Mouse (Mus musculus) heart, embryonic 13.5 days (tissue): ENCODE results near the gene Phf14. TPM values are rescaled to one million over a fixed set of nuclear protein-coding genes. Genes with fewer than 3 reads are reported as not detected.
A peak's percentile ranks its signal among the peaks of the same experiment; 100 is the strongest.

Experiments used
- ATAC-seq: fragments of 200-750 bp; cut with Nextera tagmentation; 2 replicates; pipeline ENCODE4 v1.8.0; 2017; ENCODE audit warnings: moderate TSS enrichment; ENCODE audit not compliant: insufficient number of reproducible peaks, low FRiP score, low TSS enrichment; ENCODE audit errors: extremely low read depth
- H3K27ac ChIP-seq: fragments of 300-500 bp; sonication (generic); replicated peaks from 2 replicates; pipeline ENCODE4 v1.5.1; 2015; ENCODE audit warnings: moderate library complexity, mild to moderate bottlenecking, inconsistent platforms
- H3K27me3 ChIP-seq: fragments of 300-500 bp; sonication (generic); replicated peaks from 2 replicates; pipeline ENCODE4 v1.6.1; 2015; ENCODE audit warnings: mild to moderate bottlenecking, inconsistent platforms
- H3K36me3 ChIP-seq: fragments of 300-500 bp; sonication (generic); 2 replicates; pipeline ENCODE4 v1.6.1; 2015; ENCODE audit warnings: mild to moderate bottlenecking, inconsistent platforms
- H3K4me1 ChIP-seq: fragments of 300-500 bp; sonication (generic); 2 replicates; pipeline ENCODE4 v1.6.1; 2015; ENCODE audit warnings: inconsistent platforms
- H3K4me2 ChIP-seq: fragments of 300-500 bp; sonication (generic); 2 replicates; pipeline ENCODE4 v1.6.1; 2015; ENCODE audit warnings: inconsistent platforms, mild to moderate bottlenecking, moderate library complexity
- H3K4me3 ChIP-seq: fragments of 300-500 bp; sonication (generic); 2 replicates; pipeline ENCODE4 v1.5.1; 2015; ENCODE audit warnings: moderate library complexity, mild to moderate bottlenecking, inconsistent platforms
- H3K9ac ChIP-seq: fragments of 300-500 bp; sonication (generic); 2 replicates; pipeline ENCODE4 v1.6.1; 2015; ENCODE audit warnings: inconsistent platforms, mild to moderate bottlenecking, moderate library complexity
- H3K9me3 ChIP-seq: fragments of 300-500 bp; sonication (generic); 2 replicates; pipeline ENCODE4 v1.6.1; 2016; ENCODE audit warnings: inconsistent platforms
- WGBS: fragments of 180-500 bp; shearing (Covaris S2); methylation state at CpG from one replicate; pipeline ENCODE4 v1.1.7; 2015; ENCODE audit warnings: mixed read lengths; 5-methylcytosine and 5-hydroxymethylcytosine counted together
- polyA plus RNA-seq: library from polyadenylated mRNA; unstranded; fragments of >200 nt; fragmentation: Nextera tagmentation; extraction: Ambion mirVana; gene quantifications from 2 replicates; pipeline ENCODE4 v1.2.1, GENCODE M21; 2015

Phf14 gene
- polyA plus RNA-seq, 1 experiment from 2014 or later: 39.0 TPM

- no peak for ATAC-seq
- 60% methylated on average over 3 of the region's 3 CpGs for WGBS
- H3K4me2 ChIP-seq: no peak overlapping the region
- no peaks in the 10 kb centered on the region for H3K36me3 ChIP-seq
- no peak overlapping the region for H3K4me3 ChIP-seq
- H3K4me1 ChIP-seq: 0 out of 2 replicates have a peak, but pooled peaks cover 5% of the 10 kb centered on the region
- H3K27ac ChIP-seq: no peak overlapping the region
- no peaks in the 10 kb centered on the region for H3K9me3 ChIP-seq
- H3K27me3 ChIP-seq: no peaks in the 10 kb centered on the region
- H3K9ac ChIP-seq: no peak overlapping the region
Measured at GRCm38 (mm10) chr6:12089439-12089992, 181.9 kb downstream of the Phf14 start.

DNA sequence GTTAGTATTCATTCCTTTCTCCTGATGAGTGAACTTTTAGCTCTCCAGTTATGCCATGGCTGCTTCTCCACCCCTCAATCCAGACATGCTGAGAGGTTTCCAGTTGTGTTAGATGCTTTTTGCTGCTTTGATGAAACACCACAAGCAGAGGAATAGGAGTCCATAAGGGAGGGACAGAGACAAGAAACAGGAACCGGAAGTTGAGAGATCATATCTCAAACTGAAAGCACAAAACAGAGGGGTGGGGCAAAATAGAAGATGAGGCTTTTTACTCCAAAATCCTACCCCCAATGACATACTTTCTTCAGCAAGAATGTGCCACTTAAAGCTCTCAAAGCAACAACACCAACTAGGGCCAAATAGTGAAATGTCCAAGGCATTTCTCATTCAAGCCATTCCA is 188.1 kb downstream of the Phf14 start:
- Histone ChIP-seq H3K4me1 (0 out of 2 replicates have a peak, but pooled peaks cover 5% of the 10 kb centered on the region), H3K9me3 (no peaks in the 10 kb centered on the region), H3K27ac (no peak overlapping the region), H3K4me2 (no peak overlapping the region), H3K27me3 (no peaks in the 10 kb centered on the region), H3K9ac (no peak overlapping the region), H3K36me3 (no peaks in the 10 kb centered on the region), H3K4me3 (no peak overlapping the region)
- ATAC-seq: no peak
- WGBS: 58% methylated on average over 1 of the region's 1 CpGs

DNA sequence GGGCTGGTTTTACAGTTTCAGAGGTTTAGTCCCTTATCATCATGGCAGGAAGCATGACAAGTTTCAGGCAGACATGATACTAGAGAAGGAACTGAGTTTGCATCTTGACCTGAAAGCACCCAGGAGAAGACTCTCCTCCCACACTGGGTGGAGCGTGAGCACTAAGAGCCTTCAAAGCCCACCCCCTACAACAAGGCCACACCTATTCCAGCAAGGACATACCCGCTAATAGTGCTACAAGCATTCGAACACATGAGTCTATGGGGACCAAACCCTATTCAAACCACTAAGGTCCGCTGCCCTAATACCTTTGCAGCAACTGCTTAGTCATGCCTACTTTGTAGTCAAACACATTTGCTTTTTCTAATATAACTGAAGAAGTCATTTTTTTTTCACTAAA is 189.5 kb downstream of the Phf14 start:
- no peaks in the 10 kb centered on the region for H3K36me3 ChIP-seq
- H3K27ac ChIP-seq: no peak overlapping the region
- 0 out of 2 replicates have a peak, but pooled peaks cover 5% of the 10 kb centered on the region for H3K4me1 ChIP-seq
- no peaks in the 10 kb centered on the region for H3K9me3 ChIP-seq
- no peaks in the 10 kb centered on the region for H3K27me3 ChIP-seq
- no peak; the same call in 1 of the 2 replicates for ATAC-seq
- WGBS: 51% methylated on average over 4 of the region's 4 CpGs
- H3K4me3 ChIP-seq: 0 out of 2 replicates have a peak overlapping the region, but pooled peaks have one; percentile 9
- no peak overlapping the region for H3K9ac ChIP-seq
- H3K4me2 ChIP-seq: peak overlapping the region; percentile 49

- 24% methylated on average over 4 of the region's 4 CpGs for WGBS
Measured at GRCm38 (mm10) chr6:12105144-12105543, 197.5 kb downstream of the Phf14 start.

GRCm38 (mm10) chr6:12107326-12107725 is 199.7 kb downstream of the Phf14 start:
- H3K36me3 ChIP-seq: no peaks in the 10 kb centered on the region
- H3K4me3 ChIP-seq: no peak overlapping the region
- H3K4me2 ChIP-seq: peak overlapping the region; percentile 3
- WGBS: 49% methylated on average over 10 of the region's 10 CpGs
- H3K27me3 ChIP-seq: no peaks in the 10 kb centered on the region
- no peak overlapping the region for H3K27ac ChIP-seq
- no peak for ATAC-seq
- H3K9me3 ChIP-seq: no peaks in the 10 kb centered on the region
- H3K9ac ChIP-seq: no peak overlapping the region
- no peaks in the 10 kb centered on the region for H3K4me1 ChIP-seq

More at GRCm38 (mm10) chr6:12105144-12105543, 197.5 kb downstream of the Phf14 start:
- ATAC-seq: no peak
- Histone ChIP-seq H3K27ac (no peak overlapping the region), H3K4me3 (no peak overlapping the region), H3K27me3 (no peaks in the 10 kb centered on the region), H3K9me3 (no peaks in the 10 kb centered on the region), H3K36me3 (no peaks in the 10 kb centered on the region), H3K9ac (no peak overlapping the region), H3K4me1 (no peaks in the 10 kb centered on the region), H3K4me2 (no peak overlapping the region)

DNA sequence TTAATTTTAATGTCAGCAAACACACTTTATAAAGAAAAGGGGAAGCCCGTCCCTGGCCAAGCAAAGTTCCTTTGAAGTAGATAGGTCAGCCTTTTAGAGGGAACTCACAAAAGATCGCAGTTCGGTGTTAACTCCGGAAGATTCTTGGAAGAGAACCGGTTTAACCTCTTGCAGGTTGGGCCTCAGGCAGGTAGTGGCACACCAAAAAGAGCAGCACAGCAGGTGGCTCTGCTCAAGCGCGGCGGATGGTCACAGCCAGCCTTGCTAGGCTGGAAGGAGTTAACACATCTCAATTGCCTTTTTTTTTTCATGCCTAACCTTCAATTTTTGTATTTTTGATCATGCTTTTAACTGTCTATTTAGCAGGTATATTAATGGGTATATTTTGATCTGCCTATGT is 200.2 kb downstream of the Phf14 start:
- Histone ChIP-seq H3K36me3 (no peaks in the 10 kb centered on the region), H3K27ac (no peak overlapping the region), H3K4me1 (no peaks in the 10 kb centered on the region), H3K9ac (no peak overlapping the region), H3K4me2 (peak overlapping the region; percentile 3), H3K4me3 (no peak overlapping the region), H3K9me3 (no peaks in the 10 kb centered on the region), H3K27me3 (no peaks in the 10 kb centered on the region)
- ATAC-seq: no peak
- WGBS: 18% methylated on average over 8 of the region's 8 CpGs

- H3K36me3 ChIP-seq: no peaks in the 10 kb centered on the region
- no peak for ATAC-seq
Measured at GRCm38 (mm10) chr6:12116926-12117818, 209.6 kb downstream of the Phf14 start.

DNA sequence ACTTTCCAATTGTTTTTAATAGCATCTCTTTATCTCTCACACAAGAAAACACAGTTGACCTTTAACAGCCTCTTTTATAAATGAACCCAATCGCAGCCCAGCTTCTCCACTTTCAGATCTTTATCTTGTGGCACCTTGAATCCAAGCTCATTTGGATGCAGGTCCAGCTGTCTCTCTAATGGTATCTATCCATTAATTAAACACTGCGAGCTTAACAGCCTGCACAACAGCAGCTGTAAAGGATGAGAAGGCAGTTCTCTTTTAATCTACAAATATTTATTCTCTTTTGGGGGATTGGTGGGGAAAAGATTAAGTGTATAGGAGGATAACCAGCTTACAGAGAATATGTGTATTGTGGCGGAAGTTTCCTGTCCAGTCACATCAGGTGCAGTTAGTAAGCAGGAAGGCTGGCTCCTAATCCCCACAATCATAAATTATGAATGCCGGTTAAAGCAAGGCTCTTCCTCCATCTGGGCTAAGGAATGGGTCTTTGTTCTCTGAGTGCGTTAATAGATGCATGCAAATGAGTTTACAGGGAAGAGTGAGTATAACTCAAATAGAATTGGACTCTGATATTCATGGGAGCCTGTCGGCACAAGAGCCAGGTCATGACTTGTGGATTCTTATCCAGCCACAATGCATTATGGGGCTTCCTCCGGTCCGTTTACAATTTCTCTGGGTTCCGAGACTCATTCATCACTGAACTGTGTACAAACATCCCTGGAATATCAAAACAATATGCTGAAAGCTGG is 210.4 kb downstream of the Phf14 start:
- 68% methylated on average over 9 of the region's 9 CpGs for WGBS
- no peaks in the 10 kb centered on the region for H3K36me3 ChIP-seq
- H3K4me2 ChIP-seq: no peak overlapping the region
- H3K4me3 ChIP-seq: no peak overlapping the region
- no peaks in the 10 kb centered on the region for H3K27me3 ChIP-seq
- H3K4me1 ChIP-seq: peaks cover 13% of the 10 kb centered on the region; the same call in 1 of the 2 replicates
- ATAC-seq: no peak
- no peak overlapping the region for H3K27ac ChIP-seq
- H3K9me3 ChIP-seq: no peaks in the 10 kb centered on the region
- H3K9ac ChIP-seq: no peak overlapping the region

More at GRCm38 (mm10) chr6:12116926-12117818, 209.6 kb downstream of the Phf14 start:
- Histone ChIP-seq H3K9ac (no peak overlapping the region), H3K4me2 (no peak overlapping the region), H3K27me3 (no peaks in the 10 kb centered on the region), H3K4me1 (peaks cover 13% of the 10 kb centered on the region; the same call in 1 of the 2 replicates), H3K4me3 (no peak overlapping the region), H3K9me3 (no peaks in the 10 kb centered on the region), H3K27ac (no peak overlapping the region; the same call in 1 of the 2 replicates)
- WGBS: 46% methylated on average over 11 of the region's 11 CpGs

DNA sequence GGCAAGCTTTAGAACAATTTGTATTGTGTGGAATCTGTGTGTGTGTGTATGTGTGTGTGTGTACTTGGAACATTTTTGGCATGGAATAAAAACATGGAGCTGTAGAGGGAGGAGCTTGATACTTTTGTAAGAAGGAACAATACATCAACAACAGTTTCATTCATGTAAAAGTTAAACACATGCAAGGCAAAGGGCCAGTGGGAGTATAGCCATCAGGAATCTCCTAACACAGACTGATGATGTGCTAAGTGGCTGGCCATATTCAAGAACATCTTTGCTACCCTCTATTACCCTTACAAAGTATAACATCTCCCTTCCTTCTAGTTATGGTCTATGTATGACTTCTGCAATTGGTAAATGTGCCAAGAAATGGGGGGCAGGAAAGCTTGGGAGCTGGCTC is 215.2 kb downstream of the Phf14 start:
- H3K4me2 ChIP-seq: no peak overlapping the region
- peaks cover 12% of the 10 kb centered on the region; the same call in 1 of the 2 replicates for H3K4me1 ChIP-seq
- ATAC-seq: no peak

GRCm38 (mm10) chr6:12125031-12125803 is 217.6 kb downstream of the Phf14 start:
- peak overlapping the region; percentile 13; the same call in 1 of the 2 replicates for H3K4me3 ChIP-seq
- ATAC-seq: no peak; the same call in 1 of the 2 replicates

More for the DNA sequence above, 215.2 kb downstream of the Phf14 start:
- Histone ChIP-seq H3K9me3 (no peaks in the 10 kb centered on the region), H3K36me3 (no peaks in the 10 kb centered on the region), H3K27me3 (no peaks in the 10 kb centered on the region), H3K9ac (no peak overlapping the region), H3K4me3 (no peak overlapping the region), H3K27ac (no peak overlapping the region)

More at GRCm38 (mm10) chr6:12125031-12125803, 217.6 kb downstream of the Phf14 start:
- Histone ChIP-seq H3K4me1 (no peaks in the 10 kb centered on the region), H3K27me3 (no peaks in the 10 kb centered on the region), H3K4me2 (peak overlapping the region; percentile 55), H3K36me3 (no peaks in the 10 kb centered on the region), H3K9ac (peak overlapping the region; percentile 28; the same call in 1 of the 2 replicates), H3K9me3 (no peaks in the 10 kb centered on the region), H3K27ac (no peak overlapping the region)
- WGBS: 26% methylated on average over 17 of the region's 17 CpGs
